Mouse (Mus musculus): ENCODE data around the gene Hdgfl3. TPM values are rescaled to one million over a fixed set of nuclear protein-coding genes. Genes with fewer than 3 reads are reported as not detected.

Gene Hdgfl3
- polyA plus RNA-seq, 2 experiments, result 0.27 to 0.33 TPM

DNA sequence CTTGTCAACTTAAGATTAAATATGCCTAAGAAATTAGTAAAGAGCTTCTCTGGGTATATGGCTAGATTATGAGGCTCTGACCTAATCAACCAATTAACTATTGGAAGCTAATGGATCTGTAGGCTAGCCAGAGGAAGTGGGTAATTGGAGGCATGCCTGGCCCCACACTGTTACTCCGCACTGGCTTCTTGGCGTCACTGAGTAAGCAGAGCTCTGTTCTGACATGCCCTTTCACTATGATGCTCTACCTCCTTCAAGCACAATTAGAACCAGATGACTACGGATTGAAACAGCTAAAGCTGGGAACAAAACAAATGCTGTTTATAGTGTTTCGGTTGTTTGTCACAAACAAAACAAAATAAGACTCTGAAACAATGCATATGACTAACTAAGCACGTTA is 16.0 kb downstream of the Hdgfl3 start:
- Histone ChIP-seq H3K4me3 (ENCODE audit: insufficient read depth in 1 of 2, low read depth in 2 of 2, low read length in 2 of 2) (no peak overlapping the region), H3K4me2 (ENCODE audit: low read depth) (no peak overlapping the region), H3K4me1 (replicated peaks; ENCODE audit: control insufficient read depth in 2 of 2, insufficient read depth in 2 of 2, low read length in 1 of 2) (no peaks in the 10 kb centered on the region), H3K27me3 (ENCODE audit: control insufficient read depth, insufficient read depth, low read length) (no peaks in the 10 kb centered on the region), H3K9me3 (ENCODE audit: control insufficient read depth, low read length) (no peaks in the 10 kb centered on the region), H3K9ac (replicated peaks) (no peak overlapping the region), H3K27ac (no peak overlapping the region), H3K36me3 (replicated peaks; ENCODE audit: control insufficient read depth, insufficient read depth, low read depth) (no peaks in the 10 kb centered on the region)
- no peak for TF ChIP-seq EP300 (IDR thresholded peaks at IDR 0.05; ENCODE audit: low read depth)
- WGBS (ENCODE audit: insufficient replicate concordance), result 53% methylated on average over 5 of the region's 5 CpGs
- ATAC-seq (ENCODE audit: insufficient read depth) (no peak), DNase-seq (ENCODE audit: low read depth in 3 of 3, low spot score in 3 of 3) (no peak)

GRCm38 (mm10) chr7:81904926-81905325 is 29.3 kb downstream of the Hdgfl3 start:
- H3K27ac ChIP-seq, result no peak overlapping the region
- WGBS (ENCODE audit: insufficient replicate concordance), result 52% methylated on average over 2 of the region's 2 CpGs
- no peak for DNase-seq (ENCODE audit: low read depth in 3 of 3, low spot score in 3 of 3)
- no peak overlapping the region for H3K4me3 ChIP-seq (ENCODE audit: insufficient read depth in 1 of 2, low read depth in 2 of 2, low read length in 2 of 2)
- no peaks in the 10 kb centered on the region for H3K36me3 ChIP-seq (replicated peaks; ENCODE audit: control insufficient read depth, insufficient read depth, low read depth)
- TF ChIP-seq EP300 (IDR thresholded peaks at IDR 0.05; ENCODE audit: low read depth) (no peak), CTCF (IDR thresholded peaks at IDR 0.05; ENCODE audit: low read depth) (no peak)
- no peak overlapping the region for H3K4me2 ChIP-seq (ENCODE audit: low read depth)
- H3K9ac ChIP-seq (replicated peaks), result no peak overlapping the region
- H3K9me3 ChIP-seq (ENCODE audit: control insufficient read depth, low read length), result no peaks in the 10 kb centered on the region
- no peaks in the 10 kb centered on the region for H3K27me3 ChIP-seq (ENCODE audit: control insufficient read depth, insufficient read depth, low read length)
- no peaks in the 10 kb centered on the region for H3K4me1 ChIP-seq (replicated peaks; ENCODE audit: control insufficient read depth in 2 of 2, insufficient read depth in 2 of 2, low read length in 1 of 2)
- no peak for ATAC-seq (ENCODE audit: insufficient read depth)

DNA sequence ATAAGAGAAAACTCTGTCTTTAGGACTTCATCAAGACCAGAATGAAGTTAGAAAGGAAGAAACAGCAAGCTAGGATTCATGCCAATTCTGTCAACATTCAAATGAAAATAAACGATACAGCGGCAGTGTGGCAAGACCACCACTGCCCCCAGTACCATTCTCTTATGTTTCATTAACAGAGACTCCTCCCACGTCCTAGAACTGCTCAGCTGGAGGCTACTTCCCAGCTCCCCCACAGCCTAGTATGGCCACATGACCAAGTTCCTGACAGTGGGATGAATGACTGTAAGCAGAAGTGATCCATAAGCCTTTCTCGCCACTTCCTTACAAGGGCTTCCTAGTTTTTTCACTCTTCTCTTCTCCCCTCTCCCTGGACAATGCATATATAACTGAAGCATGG is 30.2 kb downstream of the Hdgfl3 start:
- DNase-seq (ENCODE audit: low read depth in 3 of 3, low spot score in 3 of 3), result no peak
- Histone ChIP-seq H3K4me2 (ENCODE audit: low read depth) (no peak overlapping the region), H3K27ac (no peak overlapping the region), H3K9me3 (ENCODE audit: control insufficient read depth, low read length) (no peaks in the 10 kb centered on the region), H3K27me3 (ENCODE audit: control insufficient read depth, insufficient read depth, low read length) (no peaks in the 10 kb centered on the region), H3K4me1 (replicated peaks; ENCODE audit: control insufficient read depth in 2 of 2, insufficient read depth in 2 of 2, low read length in 1 of 2) (no peaks in the 10 kb centered on the region), H3K4me3 (ENCODE audit: insufficient read depth in 1 of 2, low read depth in 2 of 2, low read length in 2 of 2) (no peak overlapping the region), H3K36me3 (replicated peaks; ENCODE audit: control insufficient read depth, insufficient read depth, low read depth) (no peaks in the 10 kb centered on the region), H3K9ac (replicated peaks) (no peak overlapping the region)
- ATAC-seq (ENCODE audit: insufficient read depth), result no peak
- no peak for TF ChIP-seq CTCF (IDR thresholded peaks at IDR 0.05; ENCODE audit: low read depth)
- TF ChIP-seq EP300 (IDR thresholded peaks at IDR 0.05; ENCODE audit: low read depth), result no peak
- 58% methylated on average over 4 of the region's 4 CpGs for WGBS (ENCODE audit: insufficient replicate concordance)

DNA sequence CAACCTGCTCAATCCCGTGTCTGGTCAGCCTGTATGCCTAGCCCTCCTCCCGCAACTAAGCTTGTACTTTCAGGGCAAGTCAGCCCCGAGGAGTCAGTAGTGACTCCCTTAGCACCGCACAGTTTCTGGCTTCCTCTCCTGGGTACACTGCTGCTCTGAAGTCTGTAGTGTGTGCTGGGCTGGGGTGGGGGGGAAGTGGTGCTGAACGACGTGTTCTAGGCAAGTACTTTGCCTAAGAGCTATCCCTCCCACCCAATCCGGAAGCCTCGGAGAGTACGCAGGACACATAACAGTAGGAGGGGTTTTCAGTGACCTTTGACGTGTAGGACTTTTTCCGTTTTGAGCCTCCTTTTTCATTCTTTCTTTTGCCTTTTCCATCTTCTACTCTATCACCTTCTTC is 34.9 kb downstream of the Hdgfl3 start:
- TF ChIP-seq EP300 (IDR thresholded peaks at IDR 0.05; ENCODE audit: low read depth), result no peak
- TF ChIP-seq CTCF (IDR thresholded peaks at IDR 0.05; ENCODE audit: low read depth), result no peak
- no peak for DNase-seq (ENCODE audit: low read depth in 3 of 3, low spot score in 3 of 3)
- Histone ChIP-seq H3K9me3 (ENCODE audit: control insufficient read depth, low read length) (no peaks in the 10 kb centered on the region), H3K36me3 (replicated peaks; ENCODE audit: control insufficient read depth, insufficient read depth, low read depth) (no peaks in the 10 kb centered on the region), H3K4me3 (ENCODE audit: insufficient read depth in 1 of 2, low read depth in 2 of 2, low read length in 2 of 2) (no peak overlapping the region), H3K4me1 (replicated peaks; ENCODE audit: control insufficient read depth in 2 of 2, insufficient read depth in 2 of 2, low read length in 1 of 2) (no peaks in the 10 kb centered on the region), H3K27me3 (ENCODE audit: control insufficient read depth, insufficient read depth, low read length) (no peaks in the 10 kb centered on the region), H3K9ac (replicated peaks) (no peak overlapping the region), H3K4me2 (ENCODE audit: low read depth) (no peak overlapping the region), H3K27ac (no peak overlapping the region)
- WGBS (ENCODE audit: insufficient replicate concordance), result 59% methylated on average over 11 of the region's 11 CpGs
- no peak for ATAC-seq (ENCODE audit: insufficient read depth)

GRCm38 (mm10) chr7:81885128-81885527 is 49.1 kb downstream of the Hdgfl3 start:
- Histone ChIP-seq H3K36me3 (replicated peaks; ENCODE audit: control insufficient read depth, insufficient read depth, low read depth) (no peaks in the 10 kb centered on the region), H3K27me3 (ENCODE audit: control insufficient read depth, insufficient read depth, low read length) (no peaks in the 10 kb centered on the region), H3K9ac (replicated peaks) (no peak overlapping the region), H3K4me3 (ENCODE audit: insufficient read depth in 1 of 2, low read depth in 2 of 2, low read length in 2 of 2) (no peak overlapping the region), H3K9me3 (ENCODE audit: control insufficient read depth, low read length) (no peaks in the 10 kb centered on the region), H3K4me2 (ENCODE audit: low read depth) (no peak overlapping the region), H3K4me1 (replicated peaks; ENCODE audit: control insufficient read depth in 2 of 2, insufficient read depth in 2 of 2, low read length in 1 of 2) (no peaks in the 10 kb centered on the region), H3K27ac (no peak overlapping the region)
- no peak for ATAC-seq (ENCODE audit: insufficient read depth)
- WGBS (ENCODE audit: insufficient replicate concordance), result 86% methylated on average over 4 of the region's 4 CpGs
- TF ChIP-seq EP300 (IDR thresholded peaks at IDR 0.05; ENCODE audit: low read depth) (no peak), CTCF (IDR thresholded peaks at IDR 0.05; ENCODE audit: low read depth) (no peak)
- no peak for DNase-seq (ENCODE audit: low read depth in 3 of 3, low spot score in 3 of 3)

All from liver, embryonic 14.5 days (tissue).